ENCODE assay signal across 35 mouse cellular contexts in the genomic region with DNA sequence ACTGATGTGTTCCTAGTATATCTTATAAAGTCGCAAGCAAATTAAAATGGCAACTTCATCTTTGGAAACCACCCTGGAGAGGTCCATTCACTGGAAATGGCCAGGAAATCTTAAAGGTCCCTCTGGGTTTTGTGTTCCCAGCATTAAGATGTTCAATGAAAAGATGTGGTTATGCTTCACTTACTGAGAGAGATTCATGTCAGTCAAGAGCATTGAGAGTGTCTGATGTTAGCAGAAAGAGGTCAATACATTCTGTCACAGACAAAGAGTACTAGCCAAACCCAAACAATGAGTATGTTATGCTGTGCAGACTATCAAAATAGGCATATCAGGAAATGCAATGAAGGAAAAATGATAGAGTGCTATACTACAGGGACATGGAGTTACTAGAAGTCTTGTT.
"Had no signal": no experiment of that assay in that cellular context is flagged by ENCODE, and none has a peak within 500 bp of the region (broad histone marks: within the 10 kb centered on the region; RNA-seq: fewer than 3 reads in every experiment).

No protein-coding gene starts in this region.

- DNase-seq: heart, postnatal 10 days; heart, postnatal 14 days; heart, postnatal 36 days; heart, postnatal 4 days; kidney, adult 11 months; kidney, adult 18-20 months; kidney, adult 2 months; kidney, adult 8-10 months; kidney, adult 9 months; kidney, postnatal 10 days; kidney, postnatal 14 days; kidney, postnatal 25 days; kidney, postnatal 36 days; kidney, postnatal 4 days; layer of hippocampus, adult 9-11 months; layer of hippocampus, postnatal 36 days had no signal

- H3K4me2 ChIP-seq: heart, embryonic 11.5 days; heart, embryonic 12.5 days; heart, embryonic 13.5 days; heart, embryonic 15.5 days; hindbrain, embryonic 12.5 days; hindbrain, embryonic 13.5 days; hindbrain, embryonic 14.5 days; hindbrain, embryonic 15.5 days; intestine, embryonic 15.5 days; kidney, embryonic 15.5 days had no signal

- H3K9ac ChIP-seq: heart, embryonic 12.5 days; heart, embryonic 13.5 days; heart, embryonic 15.5 days; hindbrain, embryonic 12.5 days; hindbrain, embryonic 13.5 days; hindbrain, embryonic 14.5 days; hindbrain, embryonic 15.5 days; intestine, embryonic 15.5 days; kidney, embryonic 15.5 days had no signal

- H3K27ac ChIP-seq: heart, embryonic 10.5 days; heart, embryonic 13.5 days; heart, embryonic 15.5 days; hindbrain, embryonic 10.5 days; hindbrain, embryonic 12.5 days; hindbrain, embryonic 13.5 days; hindbrain, embryonic 14.5 days; hindbrain, embryonic 15.5 days; hindbrain, postnatal 0 days; intestine, embryonic 15.5 days; kidney, embryonic 15.5 days; kidney, postnatal 0 days; layer of hippocampus, adult 2 months had no signal

- H3K36me3 ChIP-seq: heart, embryonic 10.5 days; heart, embryonic 12.5 days; heart, embryonic 13.5 days; heart, embryonic 15.5 days; hindbrain, embryonic 10.5 days; hindbrain, embryonic 12.5 days; hindbrain, embryonic 13.5 days; hindbrain, embryonic 15.5 days; intestine, embryonic 15.5 days; kidney, embryonic 15.5 days had no signal

- H3K27me3 ChIP-seq: heart, embryonic 12.5 days; heart, embryonic 13.5 days; heart, embryonic 15.5 days; hindbrain, embryonic 12.5 days; hindbrain, embryonic 13.5 days; hindbrain, embryonic 15.5 days; intestine, embryonic 15.5 days; kidney, embryonic 15.5 days had no signal

- H3K9me3 ChIP-seq: heart, embryonic 10.5 days; heart, embryonic 12.5 days; heart, embryonic 13.5 days; heart, embryonic 15.5 days; hindbrain, embryonic 10.5 days; hindbrain, embryonic 12.5 days; hindbrain, embryonic 13.5 days; hindbrain, embryonic 15.5 days; intestine, embryonic 15.5 days; kidney, embryonic 15.5 days had no signal

- H3K4me3 ChIP-seq: heart, embryonic 10.5 days; heart, embryonic 12.5 days; heart, embryonic 13.5 days; heart, embryonic 15.5 days; hindbrain, embryonic 10.5 days; hindbrain, embryonic 12.5 days; hindbrain, embryonic 13.5 days; hindbrain, embryonic 15.5 days; intestine, embryonic 15.5 days; kidney, embryonic 15.5 days; layer of hippocampus, adult 2 months had no signal

- ATAC-seq: hindbrain, embryonic 16.5 days; hindbrain, postnatal 0 days; inflammation-experienced regulatory T-cells, adult 6 months; intestine, embryonic 15.5 days; intestine, embryonic 16.5 days; intestine, postnatal 0 days had no signal

- H3K4me1 ChIP-seq: heart, embryonic 10.5 days; heart, embryonic 12.5 days; heart, embryonic 13.5 days; heart, embryonic 15.5 days; hindbrain, embryonic 12.5 days; hindbrain, embryonic 15.5 days; intestine, embryonic 15.5 days; kidney, embryonic 15.5 days had no signal
